Mouse (Mus musculus) ovary, postnatal 36 days (tissue): Measurements from ENCODE around the gene Gm21972.

Experiments
- DNase-seq: peaks from one replicate; pipeline ENCODE4 v3.0.0; 2022; ENCODE audit warnings: low spot score, mixed read lengths

Gene Gm21972

DNA sequence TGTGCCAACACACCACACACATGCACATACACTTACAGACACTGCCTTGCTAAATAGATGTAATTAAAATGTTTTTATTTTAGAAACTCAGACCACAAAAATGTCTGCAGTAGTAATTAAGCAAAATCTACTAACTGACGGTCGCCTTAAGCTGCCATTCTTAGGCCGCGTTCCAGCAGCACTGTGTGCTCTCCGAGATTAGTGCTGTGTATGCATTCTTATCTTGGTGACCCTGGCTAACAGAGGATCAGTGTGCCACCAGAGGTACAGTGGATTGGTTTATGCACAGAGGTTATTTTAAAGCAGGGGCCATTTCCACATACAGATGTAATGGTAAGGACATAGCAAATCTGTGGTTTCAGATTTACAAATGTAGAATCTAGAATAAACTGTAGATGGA, 27.6 kb downstream of the Gm21972 start:
- DNase-seq, result no peak

DNA sequence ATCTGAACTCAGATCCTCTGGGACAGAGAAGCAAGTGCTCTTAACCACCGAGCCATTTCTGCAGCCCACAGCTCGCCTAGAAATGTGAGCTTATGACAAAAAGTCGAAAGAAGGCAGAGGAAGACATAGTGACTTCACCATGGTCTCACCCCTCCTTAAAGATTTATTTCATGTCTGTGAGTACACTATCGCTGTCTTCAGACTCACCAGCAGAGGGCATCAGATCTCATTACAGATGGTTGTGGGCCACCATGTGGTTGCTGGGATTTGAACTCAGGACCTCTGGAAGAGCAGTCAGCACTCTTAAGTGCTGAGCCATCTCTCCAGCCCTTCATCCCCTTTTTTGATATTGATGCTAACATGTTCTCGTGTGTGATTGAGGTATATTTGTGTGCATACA, 41.2 kb downstream of the Gm21972 start:
- DNase-seq, result no peak

- no peak for DNase-seq
Measured at GRCm38 (mm10) chr1:86176066-86176465, 42.6 kb downstream of the Gm21972 start.

DNA sequence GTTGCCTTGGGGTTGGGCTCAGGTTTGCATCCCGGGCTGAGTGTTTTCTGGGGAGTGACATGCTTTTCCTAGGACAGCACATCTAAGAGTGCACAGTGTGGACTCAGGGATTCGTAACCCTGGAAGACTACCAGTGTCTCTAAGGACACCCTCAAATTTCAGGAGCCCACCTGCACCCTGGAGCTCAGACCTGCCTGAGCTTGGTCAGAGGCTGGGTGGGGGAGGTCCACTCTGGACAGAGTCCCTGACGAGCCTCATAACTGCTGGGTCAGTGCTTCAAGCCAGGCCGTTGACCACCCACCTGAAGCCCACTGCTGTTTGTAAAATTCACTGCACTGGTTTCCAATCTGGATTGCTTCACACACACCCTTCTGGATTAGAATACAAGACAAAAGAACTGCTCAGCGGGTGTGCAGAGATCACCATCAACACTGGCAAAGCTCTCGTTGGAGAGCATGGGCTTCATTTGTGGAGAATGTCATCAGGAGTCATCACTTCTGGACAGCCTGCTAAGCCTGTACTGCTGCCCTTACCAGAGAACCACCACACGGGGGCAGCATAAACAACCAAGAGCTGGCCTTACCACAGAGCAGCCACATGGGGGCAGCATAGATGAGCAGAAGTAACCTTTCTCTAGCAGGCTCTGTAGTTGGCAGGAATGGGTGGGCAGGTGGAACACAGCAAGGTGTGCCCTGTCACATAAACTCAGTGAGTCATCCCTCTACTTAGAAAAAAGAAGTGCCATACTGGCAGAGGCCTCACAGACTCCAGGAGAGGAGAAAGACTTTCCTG, 45.2 kb downstream of the Gm21972 start:
- DNase-seq, result peak; percentile 70

GRCm38 (mm10) chr1:86182004-86182709, 48.7 kb downstream of the Gm21972 start:
- DNase-seq, result no peak

DNA sequence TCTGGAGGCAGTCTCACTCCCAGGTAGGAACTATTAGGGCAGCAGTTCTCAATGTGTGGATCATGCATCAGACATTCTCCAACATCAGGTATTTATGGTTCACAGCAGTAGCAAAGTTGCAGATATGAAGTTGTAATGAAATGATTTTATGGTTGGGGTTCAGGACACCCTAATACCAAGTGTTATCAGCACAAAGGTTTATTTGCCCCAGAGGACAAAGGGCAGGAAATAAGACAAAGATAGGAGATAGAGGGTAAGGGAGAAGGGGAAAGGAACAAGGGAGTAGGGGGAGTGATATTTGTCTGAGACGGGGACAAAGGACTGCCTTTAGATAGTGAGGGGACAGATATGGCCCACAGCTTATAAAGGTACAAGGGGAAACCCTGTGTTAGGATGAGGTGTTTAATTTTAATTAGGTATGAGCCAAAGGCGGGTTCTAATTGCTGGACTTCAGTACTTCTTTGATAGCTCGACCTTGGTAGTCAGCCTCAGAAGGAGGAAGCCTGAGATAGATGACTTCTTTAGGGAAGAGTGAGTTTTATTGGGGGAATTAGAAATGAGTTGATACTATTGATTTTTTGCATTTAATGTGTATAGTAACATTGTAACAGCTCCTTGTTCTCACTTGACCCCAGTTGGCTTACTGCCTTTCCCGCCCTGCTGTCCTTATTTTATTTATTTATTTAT, 50.3 kb downstream of the Gm21972 start:
- DNase-seq, result no peak

- DNase-seq, result no peak
Measured at GRCm38 (mm10) chr1:86186762-86187161, 53.3 kb downstream of the Gm21972 start.

DNA sequence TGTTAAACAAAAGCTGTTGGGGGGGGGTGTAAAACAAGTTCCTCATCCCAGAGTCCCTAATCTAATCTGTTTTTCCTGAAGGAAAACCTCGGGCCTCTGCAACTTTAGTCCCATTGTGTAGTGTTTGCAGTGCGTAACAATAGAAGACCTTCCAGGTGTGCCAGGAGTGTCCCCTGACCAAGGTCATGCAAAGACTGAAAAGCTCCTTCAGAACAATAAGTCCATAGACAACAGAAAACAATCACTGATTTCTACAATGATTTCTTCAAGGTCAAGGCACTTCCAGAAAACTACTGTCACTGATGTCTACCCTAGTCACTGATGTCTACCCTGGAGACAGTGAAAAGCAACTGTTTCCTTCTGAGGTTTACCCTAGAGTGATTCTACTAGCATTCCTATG, 54.4 kb downstream of the Gm21972 start:
- DNase-seq, result no peak

DNA sequence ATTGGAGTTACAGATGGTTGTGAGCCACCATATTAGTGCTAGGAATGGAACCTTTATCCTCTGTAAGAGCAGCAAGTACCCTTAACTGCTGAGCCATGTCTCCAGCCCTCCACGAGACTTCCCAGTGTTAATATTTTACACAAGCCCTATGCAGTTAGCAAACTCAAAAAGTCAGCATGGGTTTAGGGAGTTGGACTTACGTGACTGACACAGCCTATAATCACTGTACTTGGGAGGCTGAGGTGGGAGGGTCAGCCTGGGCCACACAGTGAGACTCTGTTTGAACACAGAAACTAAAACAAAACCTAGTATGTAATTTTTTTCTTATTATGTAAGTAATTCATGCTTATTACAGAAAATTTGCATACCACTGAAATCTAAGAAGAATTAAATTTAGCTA, 54.8 kb downstream of the Gm21972 start:
- DNase-seq, result no peak

GRCm38 (mm10) chr1:86189034-86189702, 55.7 kb downstream of the Gm21972 start:
- DNase-seq, result no peak

DNA sequence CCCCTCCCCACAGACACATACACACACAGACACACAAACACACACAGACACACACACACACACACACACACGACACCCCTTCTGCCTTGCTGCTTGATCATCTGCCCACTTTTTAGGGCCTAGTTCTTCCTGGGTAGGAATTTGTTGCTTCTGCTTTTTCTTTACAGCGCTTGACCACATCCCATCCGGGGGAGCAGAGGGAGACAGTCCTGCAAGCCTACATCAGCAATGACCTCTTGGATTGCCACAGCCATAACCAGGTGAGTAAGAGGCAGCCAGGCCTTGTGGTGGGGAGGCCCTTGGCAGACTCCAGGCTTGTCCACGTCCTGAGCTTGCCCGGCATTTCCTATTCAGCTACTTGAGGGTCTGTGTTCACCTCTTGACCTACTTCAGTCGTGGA, 57.4 kb downstream of the Gm21972 start:
- no peak for DNase-seq

GRCm38 (mm10) chr1:86194044-86194443, 60.6 kb downstream of the Gm21972 start:
- no peak for DNase-seq

DNA sequence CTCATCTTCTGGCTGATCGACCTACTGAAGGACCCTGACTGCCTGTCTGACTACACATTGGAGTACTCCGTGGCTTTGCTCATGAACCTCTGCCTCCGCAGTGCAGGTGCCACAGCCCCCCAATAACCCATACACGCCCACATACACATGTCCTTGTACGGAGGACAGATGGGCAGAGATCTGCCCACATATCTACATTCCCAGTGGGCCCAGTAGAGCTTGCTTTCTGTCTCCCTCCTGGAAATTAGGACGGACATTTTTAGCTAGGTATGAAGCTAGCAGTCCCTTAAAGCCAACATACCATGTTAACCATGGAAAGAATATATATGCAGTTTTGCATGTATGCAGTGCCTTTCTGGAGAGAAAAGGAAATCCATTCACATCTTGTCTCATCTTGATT, 64.8 kb downstream of the Gm21972 start:
- no peak for DNase-seq

- no peak for DNase-seq
Measured at GRCm38 (mm10) chr1:86199026-86199425, 65.6 kb downstream of the Gm21972 start.

DNA sequence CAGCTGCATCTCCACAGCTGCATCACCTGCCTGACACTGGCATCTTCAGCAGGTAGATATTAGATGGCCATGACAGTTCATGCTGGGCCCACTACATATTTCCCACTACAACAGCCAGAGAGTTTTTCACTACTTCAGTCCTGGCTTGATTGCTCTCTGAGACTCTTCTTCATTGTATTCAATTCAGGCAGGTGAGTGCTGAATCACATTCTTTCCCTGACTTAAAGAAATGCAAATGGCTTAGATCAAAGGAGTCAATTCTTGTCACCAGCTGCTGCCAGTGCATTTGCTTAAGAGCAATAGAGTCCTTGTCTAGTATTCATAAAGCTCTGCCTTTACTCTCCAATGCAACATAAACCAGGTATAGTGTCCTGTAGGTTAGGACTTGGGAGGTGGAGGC, 67.9 kb downstream of the Gm21972 start:
- DNase-seq, result no peak

DNA sequence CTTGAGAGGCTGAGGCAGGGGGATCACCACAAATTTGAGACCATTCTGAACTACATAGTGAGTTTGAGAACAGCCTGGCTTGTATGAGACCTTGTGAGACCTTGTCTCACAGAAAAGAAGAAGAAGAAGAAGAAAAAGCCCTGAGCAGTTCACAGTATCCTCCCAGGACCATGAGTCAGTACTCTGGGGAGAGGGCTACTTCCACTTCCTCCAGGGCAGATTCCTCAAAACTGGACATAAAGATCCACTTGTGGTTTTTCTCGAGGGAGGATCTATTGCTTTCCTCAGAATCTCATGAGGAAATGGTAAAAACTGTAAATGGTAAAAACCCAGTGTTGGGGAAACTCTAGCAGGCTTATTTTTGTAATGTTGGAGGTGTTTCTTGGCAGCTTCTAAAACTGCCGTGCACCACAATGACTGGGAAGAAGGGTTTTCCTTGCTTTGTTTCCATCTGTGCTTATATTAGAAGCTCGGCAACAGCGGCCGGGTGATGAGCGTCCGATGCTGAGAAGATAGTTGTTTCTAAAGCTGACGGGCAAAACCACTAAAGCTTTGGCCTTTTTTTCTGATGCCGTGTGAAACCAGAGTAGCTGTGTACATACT, 69.3 kb downstream of the Gm21972 start:
- no peak for DNase-seq

- no peak for DNase-seq
Measured at GRCm38 (mm10) chr1:86210676-86211075, 77.2 kb downstream of the Gm21972 start.

DNA sequence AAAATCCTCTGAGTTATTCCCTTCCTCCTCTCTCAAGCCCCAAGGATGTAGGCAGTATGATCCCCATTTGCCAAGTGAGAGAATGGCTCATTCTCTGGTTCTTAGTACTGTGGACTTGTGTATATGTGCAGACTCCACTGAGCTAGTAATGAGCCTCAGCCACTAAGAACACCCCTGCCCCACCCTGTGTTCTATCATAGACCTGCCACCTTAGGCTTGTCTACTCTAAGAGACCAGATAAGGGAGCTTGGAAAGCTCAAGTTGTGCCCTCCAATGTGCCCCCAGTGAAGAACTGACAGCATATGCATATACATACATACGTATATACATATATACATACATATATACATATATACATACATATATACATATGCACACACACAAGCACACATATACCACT, 78.1 kb downstream of the Gm21972 start:
- no peak for DNase-seq
